Mouse (Mus musculus) neural tube, embryonic 10.5 days (tissue): ENCODE measurements around the gene Rnf11.
A peak's percentile ranks its signal among the peaks of the same experiment; 100 is the strongest.

Experiments used
- DNase-seq: peaks from one replicate; pipeline ENCODE4 v3.0.0-alpha.2; 2017; ENCODE audit warnings: low spot score; ENCODE audit errors: extremely low spot score

The Rnf11 gene

GRCm38 (mm10) chr4:109484621-109485020, at the start of gene Rnf11:
Gene Rnf11 (minus strand): TSS chr4:109484728.
- no peak for DNase-seq

- no peak for DNase-seq
Observed at GRCm38 (mm10) chr4:109531111-109531510, 46.6 kb upstream of the Rnf11 start, which contains the start of gene 4930522H14Rik. Gene 4930522H14Rik (minus strand): TSS chr4:109531297.

DNA sequence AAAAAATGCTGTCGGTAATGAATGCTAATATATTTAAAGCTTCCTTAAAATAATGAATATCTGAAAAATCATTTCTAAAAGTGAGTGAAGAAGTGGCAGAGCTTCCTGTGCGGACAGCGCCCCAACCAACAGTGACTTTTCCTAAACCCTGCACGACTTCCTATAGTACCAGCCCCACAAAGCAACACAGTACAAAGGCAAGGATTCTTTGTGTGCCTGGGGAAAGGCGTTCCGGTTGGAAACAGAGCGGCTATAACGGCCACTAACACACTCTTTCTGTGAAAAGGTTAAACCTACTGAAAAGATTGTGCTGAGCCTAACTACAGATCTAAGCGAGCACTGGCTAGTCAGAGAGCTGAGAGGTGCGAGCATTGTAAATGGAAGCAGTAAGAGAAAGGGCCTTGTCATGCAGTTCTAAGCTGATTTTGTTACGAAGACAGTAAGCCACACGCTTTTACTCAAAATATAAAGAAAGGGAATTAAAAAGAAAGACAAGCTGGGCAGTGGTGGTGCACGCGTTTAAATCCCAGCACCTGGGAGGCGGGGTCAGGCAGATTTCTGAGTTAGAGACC, 45.8 kb upstream of the Rnf11 start:
- no peak for DNase-seq

DNA sequence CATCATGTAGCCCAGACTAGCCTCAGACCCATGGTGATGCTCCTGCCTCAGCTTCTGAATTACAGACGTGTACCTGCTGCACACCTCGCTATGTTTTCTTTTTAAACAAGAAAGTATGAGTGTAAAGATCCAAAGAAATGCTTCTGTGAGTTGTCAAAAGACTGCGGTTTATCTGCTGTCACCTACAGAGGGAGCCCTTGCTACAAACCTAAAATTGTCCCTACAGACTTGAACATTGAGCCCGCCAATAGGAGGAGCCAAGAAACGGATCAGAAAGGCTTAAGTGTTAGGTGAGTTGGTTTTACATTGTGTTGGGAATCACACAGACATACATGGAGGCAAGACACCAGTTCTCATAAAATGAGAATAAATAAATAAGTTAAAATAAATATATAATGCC, 20.4 kb upstream of the Rnf11 start:
- peak; percentile 19 for DNase-seq

DNA sequence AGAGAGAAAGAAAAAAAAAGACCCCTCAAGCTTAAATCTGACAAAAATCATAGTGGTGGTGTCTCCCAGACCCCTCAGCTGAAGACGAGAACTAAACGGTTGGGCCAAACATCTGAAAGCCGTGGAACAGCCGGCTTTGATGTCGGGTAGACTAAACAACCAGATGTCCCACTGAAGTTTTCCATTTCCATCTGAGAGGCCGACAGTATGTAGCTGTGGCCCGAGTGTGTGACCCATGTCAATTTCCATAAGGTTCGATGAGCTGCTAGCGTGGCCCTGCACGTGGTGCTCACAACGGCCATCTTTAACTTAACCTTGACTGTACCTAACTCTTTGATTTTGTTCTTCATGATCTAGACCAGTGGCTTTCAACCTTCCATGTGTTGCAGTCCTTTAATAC, 13.9 kb upstream of the Rnf11 start:
- no peak for DNase-seq

DNA sequence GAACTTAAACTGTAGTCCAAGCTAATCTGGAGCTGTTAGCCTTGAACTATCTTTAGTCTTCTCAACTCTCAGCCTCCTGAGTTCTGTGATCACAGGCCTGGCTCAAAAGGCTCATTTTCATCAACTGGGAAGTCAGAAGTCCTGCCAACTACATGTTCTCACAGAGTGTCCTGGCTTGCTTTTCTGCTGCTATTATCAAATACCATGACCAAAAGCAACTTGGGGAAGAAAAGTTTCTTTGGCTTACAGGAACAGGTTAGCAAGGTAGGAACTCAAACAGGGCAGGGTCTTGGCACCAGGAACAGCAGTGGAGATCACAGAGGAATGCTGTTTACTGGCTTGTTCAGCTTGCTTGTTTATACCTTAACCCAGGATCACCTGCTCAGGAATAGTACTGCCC, 9.1 kb upstream of the Rnf11 start:
- no peak for DNase-seq

- no peak for DNase-seq
Observed at GRCm38 (mm10) chr4:109488812-109489211, 4.3 kb upstream of the Rnf11 start.

DNA sequence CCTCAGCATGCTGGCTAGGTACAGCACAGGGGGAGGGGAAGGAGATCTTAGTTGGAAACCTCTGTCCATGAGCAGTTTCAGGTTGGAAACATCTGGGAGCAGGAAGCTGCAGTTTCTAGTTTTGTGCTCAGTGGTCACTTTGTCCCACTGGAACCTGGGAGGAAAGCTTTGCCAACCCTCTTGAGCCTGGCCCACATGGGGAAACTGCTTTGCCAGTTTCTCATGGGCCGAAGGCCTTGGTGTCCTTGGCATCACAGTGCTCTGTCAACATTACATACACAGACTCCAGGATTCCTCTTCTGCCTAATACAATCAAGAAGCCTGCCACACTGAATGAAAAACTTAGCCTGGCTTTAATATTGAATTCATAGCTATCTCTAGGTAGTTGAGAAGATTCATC, 1.8 kb downstream of the Rnf11 start:
- no peak for DNase-seq

DNA sequence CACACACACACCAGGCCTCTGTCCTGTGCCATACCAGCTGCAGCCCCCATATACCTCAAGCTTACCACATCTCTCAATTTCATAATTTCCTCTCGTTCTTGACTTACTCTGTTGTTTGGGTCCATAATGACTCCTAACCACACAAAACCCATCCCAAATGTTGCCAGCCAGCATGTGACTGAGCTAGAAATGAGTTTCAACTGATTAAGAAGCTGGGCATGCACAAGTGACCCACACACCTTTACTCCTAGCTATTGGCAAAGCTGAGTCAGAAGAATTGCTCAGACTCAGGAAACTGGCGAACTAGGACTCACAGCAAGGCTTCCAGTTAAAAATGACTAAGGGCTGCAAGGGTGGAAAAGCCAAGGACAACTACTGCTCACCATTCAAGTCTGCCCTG, 3.1 kb downstream of the Rnf11 start:
- no peak for DNase-seq

DNA sequence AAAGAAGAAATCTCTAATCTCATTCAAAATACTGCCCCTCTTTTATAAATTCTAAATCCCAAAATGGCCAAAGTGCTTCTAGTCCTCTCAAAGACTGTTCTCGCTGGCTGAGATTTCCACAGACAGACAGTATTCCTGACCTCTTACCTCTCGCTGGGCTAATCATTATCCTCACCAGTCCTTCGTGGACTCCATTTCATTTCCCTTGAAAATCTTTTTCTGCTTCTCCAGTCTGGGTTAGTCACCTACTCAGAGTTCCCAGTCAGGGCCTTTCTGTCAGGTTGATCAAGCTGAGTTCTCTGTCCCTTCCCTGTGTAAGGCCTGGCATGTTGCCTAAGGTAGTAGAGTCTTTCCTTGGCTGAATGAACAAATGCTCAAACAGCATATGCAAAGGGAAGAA, 7.1 kb downstream of the Rnf11 start:
- no peak for DNase-seq

DNA sequence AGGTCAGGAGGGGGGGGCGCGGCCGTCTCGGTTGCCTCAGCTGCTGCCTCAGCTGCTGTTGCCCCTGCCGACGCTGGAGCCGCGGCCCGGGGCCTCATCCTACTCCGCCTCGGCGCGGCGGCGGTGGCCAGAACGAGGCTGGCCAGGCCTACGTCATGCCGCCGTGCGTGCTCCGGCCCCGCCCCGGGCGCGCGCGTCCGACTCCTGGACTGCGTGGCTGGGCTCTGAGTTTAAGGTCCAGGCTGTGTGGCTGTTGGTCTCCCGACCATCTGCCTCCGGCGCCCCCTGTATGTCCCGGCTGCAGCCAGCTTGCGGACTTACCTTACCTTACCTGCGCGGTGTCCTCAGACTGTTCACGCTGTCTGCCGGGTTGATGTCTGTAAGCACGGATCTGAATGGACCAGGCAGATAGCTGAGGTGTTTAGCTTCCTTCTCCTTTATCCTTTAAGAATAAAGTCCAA, 7.9 kb downstream of the Rnf11 start:
- DNase-seq: peak; percentile 94

- peak; percentile 82 for DNase-seq
Observed at GRCm38 (mm10) chr4:109475577-109476553, 8.7 kb downstream of the Rnf11 start.

GRCm38 (mm10) chr4:109475078-109475477, 9.4 kb downstream of the Rnf11 start:
- DNase-seq: no peak

DNA sequence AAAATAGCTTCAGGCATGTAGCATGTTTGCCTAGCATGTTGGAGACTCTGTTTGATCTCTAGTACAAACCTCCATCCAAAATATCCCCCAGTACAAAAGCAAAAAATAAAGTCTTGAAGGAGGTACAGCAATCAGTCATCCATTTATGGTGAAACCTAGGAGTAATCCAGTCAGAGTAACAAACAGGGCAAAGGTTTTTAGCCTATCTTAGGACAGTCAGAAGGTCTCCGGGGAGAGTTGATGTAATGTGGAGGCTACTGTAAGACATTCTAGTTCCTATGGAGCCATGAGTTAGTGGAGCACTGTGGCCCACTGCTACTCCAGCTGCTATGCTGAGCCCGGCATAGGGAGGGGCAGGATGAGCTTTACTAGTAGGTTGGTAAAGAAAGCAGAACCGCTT, 12.0 kb downstream of the Rnf11 start:
- DNase-seq: no peak

GRCm38 (mm10) chr4:109471606-109472005, 12.9 kb downstream of the Rnf11 start:
- no peak for DNase-seq

- no peak for DNase-seq
Observed at GRCm38 (mm10) chr4:109467687-109468086, 16.8 kb downstream of the Rnf11 start.

DNA sequence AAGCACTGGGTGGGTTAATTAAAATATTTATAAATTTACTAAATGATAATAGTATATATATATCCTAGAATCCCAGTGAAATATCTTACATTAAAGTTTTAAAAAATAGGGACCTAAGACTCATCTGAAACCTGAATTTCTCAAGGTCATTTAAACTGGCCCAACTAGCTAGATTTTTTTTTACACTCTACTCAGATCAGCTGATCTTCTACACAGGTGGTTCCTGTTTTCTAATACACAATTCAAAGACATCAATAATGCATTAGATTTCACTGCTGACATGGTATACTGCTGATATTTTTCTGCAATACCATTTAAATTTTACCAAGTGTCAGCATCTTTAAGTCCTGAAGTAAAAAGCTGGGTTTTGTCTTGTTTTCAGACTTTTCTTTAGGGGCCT, 20.6 kb downstream of the Rnf11 start:
- DNase-seq: no peak

DNA sequence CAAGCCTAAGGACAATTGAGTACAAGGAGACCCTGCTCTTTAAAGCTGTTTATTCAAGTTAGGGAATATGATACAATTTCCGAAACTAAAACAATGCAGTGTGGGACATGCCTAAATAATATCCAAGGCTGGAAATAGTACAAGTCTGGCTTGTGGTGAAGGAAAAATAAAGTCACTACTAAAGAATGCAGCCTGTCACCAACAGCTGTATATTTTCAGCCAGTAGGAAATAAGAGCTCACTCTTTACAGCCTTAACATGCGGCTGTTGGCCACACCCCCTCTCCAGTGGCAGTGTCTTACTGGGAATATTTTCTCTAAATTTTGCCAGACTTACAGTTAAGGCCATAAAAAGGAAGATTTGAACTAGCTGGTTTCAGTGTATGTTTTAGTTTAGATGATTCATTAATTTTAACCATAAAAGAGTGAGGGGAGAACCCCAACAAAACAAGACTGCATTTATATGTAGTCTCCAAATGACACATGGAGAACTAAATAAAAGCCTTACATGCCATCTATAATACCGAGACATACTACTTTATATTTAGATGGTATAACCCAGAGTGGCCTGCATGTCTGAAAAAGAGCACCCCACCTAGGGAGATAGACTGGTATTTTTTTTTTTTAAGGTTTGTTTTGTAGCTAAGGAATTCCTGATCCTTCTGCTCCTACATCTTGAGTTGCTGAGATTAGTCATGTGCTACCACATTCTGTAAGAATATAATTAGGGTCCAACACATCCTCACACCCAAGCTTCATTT, 23.9 kb downstream of the Rnf11 start:
- no peak for DNase-seq

GRCm38 (mm10) chr4:109456821-109457220, 27.7 kb downstream of the Rnf11 start:
- DNase-seq: no peak

DNA sequence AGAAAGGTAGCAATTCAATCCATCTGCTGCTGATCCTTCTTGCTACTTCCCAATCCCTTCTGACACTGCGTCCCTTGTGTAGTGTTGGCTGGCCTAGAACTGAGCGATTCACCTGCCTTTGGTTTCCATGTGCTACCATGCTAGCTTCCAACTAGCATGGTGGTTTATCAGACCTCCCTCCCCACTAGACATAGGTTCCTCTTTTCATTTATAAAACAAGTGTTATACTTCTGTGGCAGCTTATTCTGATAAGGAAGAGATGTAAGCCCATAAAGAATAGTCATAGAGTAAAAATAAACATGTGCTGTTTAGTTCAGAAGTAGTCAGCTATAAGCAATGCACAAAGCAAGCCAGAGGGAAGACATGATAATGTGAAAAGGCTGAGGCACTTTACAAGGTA, 36.0 kb downstream of the Rnf11 start:
- DNase-seq: no peak

DNA sequence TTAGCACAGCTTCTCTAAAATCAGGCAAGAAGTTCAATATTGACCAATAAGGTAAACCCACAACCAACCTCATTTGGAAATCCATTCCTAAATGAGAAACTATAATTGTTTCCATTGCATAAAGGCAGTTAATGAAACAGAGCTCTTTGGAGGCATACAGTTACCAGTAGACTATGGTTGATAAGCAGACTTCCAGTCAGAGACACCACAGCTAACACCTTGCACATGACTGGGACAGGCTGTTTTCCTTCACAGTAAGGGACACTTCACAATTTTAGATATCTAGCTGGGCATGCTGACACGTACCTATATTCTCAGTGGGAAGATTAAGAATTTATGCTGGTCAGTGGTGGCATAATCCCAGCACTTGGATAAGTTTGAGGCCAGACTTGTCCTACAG, 38.6 kb downstream of the Rnf11 start:
- no peak for DNase-seq

GRCm38 (mm10) chr4:109445397-109445796, 39.1 kb downstream of the Rnf11 start:
- no peak for DNase-seq
